Mouse (Mus musculus): Measurements from ENCODE around the gene Gm11232.

DNA sequence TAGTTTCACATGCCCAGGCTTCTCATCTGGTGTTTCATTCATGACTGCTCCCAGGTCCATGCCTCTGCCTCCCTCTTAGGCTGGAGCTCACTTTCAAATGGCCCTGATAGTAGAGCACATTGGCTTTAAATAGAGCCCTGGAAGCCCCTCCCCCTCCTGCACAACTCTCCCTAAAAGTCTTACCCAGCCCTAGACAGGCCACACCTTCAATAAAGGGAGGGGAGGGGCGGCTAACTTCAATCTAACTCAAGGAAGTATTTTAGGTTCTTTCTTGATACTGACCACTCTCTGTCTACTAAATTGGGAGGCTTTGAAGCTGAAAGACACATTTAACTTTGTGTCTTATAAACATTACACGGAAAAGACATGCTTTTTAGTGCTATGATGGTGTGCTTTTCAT is at the start of gene Gm11232:
- TF ChIP-seq POLR2A (IDR thresholded peaks at IDR 0.05; ENCODE audit: borderline replicate concordance, low read depth, low read length) (no peak), CTCF (IDR thresholded peaks at IDR 0.05; ENCODE audit: low read depth, low read length) (no peak)

All from bone marrow macrophage, adult 2 months (primary cell).